Mouse (Mus musculus) lung, postnatal 0 days (tissue): ENCODE results near the gene Grrp1. TPM values are rescaled to one million over a fixed set of nuclear protein-coding genes. Genes with fewer than 3 reads are reported as not detected.

ENCODE experiments used
- ATAC-seq: fragments of 200-750 bp; cut with Nextera tagmentation; 2 replicates; pipeline ENCODE4 v1.8.0; 2017; ENCODE audit warnings: moderate library complexity
- DNase-seq: peaks from one replicate; pipeline ENCODE4 v3.0.0-alpha.2; 2016; ENCODE audit warnings: low spot score
- H3K27ac ChIP-seq: fragments of 300-500 bp; sonication (generic); 2 replicates; pipeline ENCODE4 v1.5.1; 2014; ENCODE audit warnings: antibody characterized with exemption, mild to moderate bottlenecking, low read length, mixed read lengths
- H3K27me3 ChIP-seq: fragments of 300-500 bp; sonication (generic); replicated peaks from 2 replicates; pipeline ENCODE4 v1.6.1; 2014; ENCODE audit warnings: low read length, mixed read lengths; ENCODE audit not compliant: insufficient read depth
- H3K36me3 ChIP-seq: fragments of 300-500 bp; sonication (generic); 2 replicates; pipeline ENCODE4 v1.6.1; 2014; ENCODE audit warnings: low read length, mixed read lengths; ENCODE audit not compliant: insufficient read depth
- H3K4me1 ChIP-seq: fragments of 300-500 bp; sonication (generic); 2 replicates; pipeline ENCODE4 v1.6.1; 2014; ENCODE audit warnings: antibody characterized with exemption, low read depth, low read length, mixed read lengths; ENCODE audit not compliant: insufficient read depth
- H3K4me2 ChIP-seq: fragments of 300-500 bp; sonication (generic); replicated peaks from 2 replicates; pipeline ENCODE4 v1.6.1; 2014; ENCODE audit warnings: low read depth, mild to moderate bottlenecking, low read length, moderate library complexity, mixed read lengths
- H3K4me3 ChIP-seq: fragments of 300-500 bp; sonication (generic); 2 replicates; pipeline ENCODE4 v1.5.1; 2014; ENCODE audit warnings: low read depth, low read length
- H3K9ac ChIP-seq: fragments of 300-500 bp; sonication (generic); replicated peaks from 2 replicates; pipeline ENCODE4 v1.6.1; 2014; ENCODE audit warnings: low read depth, mild to moderate bottlenecking
- H3K9me3 ChIP-seq: fragments of 300-500 bp; sonication (generic); 2 replicates; pipeline ENCODE4 v1.6.1; 2016; ENCODE audit warnings: low read length, mixed read lengths
- CTCF ChIP-seq: IDR thresholded peaks from 2 replicates; pipeline ENCODE4 v1.5.1; 2016; ENCODE audit warnings: antibody characterized with exemption, mild to moderate bottlenecking
- EP300 ChIP-seq: IDR thresholded peaks from 2 replicates; pipeline ENCODE4 v1.6.1; 2016; ENCODE audit warnings: antibody characterized with exemption, mild to moderate bottlenecking, control low read depth
- WGBS: fragments of 180-500 bp; shearing (Covaris S2); extraction: QIAGEN DNeasy Blood & Tissue Kit; methylation state at CpG from one replicate; pipeline ENCODE4 v1.1.7; 2014; 5-methylcytosine and 5-hydroxymethylcytosine counted together
- polyA plus RNA-seq: library from polyadenylated mRNA; unstranded; fragments of >200 nt; fragmentation: Nextera tagmentation; extraction: Ambion mirVana; gene quantifications from 2 replicates; pipeline ENCODE4 v1.2.1, GENCODE M21; 2015

Gene Grrp1
- polyA plus RNA-seq, 1 experiment from 2014 or later, result 23.6 TPM

GRCm38 (mm10) chr4:134258354-134258753 is 4.4 kb upstream of the Grrp1 start:
- Histone ChIP-seq H3K9me3 (no peaks in the 10 kb centered on the region), H3K27me3 (peaks cover under 1% of the 10 kb centered on the region; the same call in 1 of the 2 replicates), H3K4me3 (no peak overlapping the region), H3K4me2 (no peak overlapping the region), H3K9ac (no peak overlapping the region), H3K36me3 (no peaks in the 10 kb centered on the region), H3K4me1 (peaks cover 6% of the 10 kb centered on the region), H3K27ac (no peak overlapping the region)
- DNase-seq, result peak; percentile 51
- ATAC-seq, result 0 out of 2 replicates have a peak, but pooled peaks have one; percentile 19
- no peak for TF ChIP-seq EP300
- no peak for TF ChIP-seq CTCF
- WGBS, result 32% methylated on average over 11 of the region's 11 CpGs

- H3K9me3 ChIP-seq, result no peaks in the 10 kb centered on the region
- peaks cover 6% of the 10 kb centered on the region for H3K4me1 ChIP-seq
- DNase-seq, result no peak
- TF ChIP-seq EP300 (no peak), CTCF (no peak)
- ATAC-seq, result peak; percentile 29; the same call in 1 of the 2 replicates
- H3K36me3 ChIP-seq, result no peaks in the 10 kb centered on the region
- H3K9ac ChIP-seq, result no peak overlapping the region
- peaks cover 5% of the 10 kb centered on the region for H3K27me3 ChIP-seq
- peak overlapping the region; percentile 6; the same call in 1 of the 2 replicates for H3K27ac ChIP-seq
- H3K4me2 ChIP-seq, result no peak overlapping the region
- WGBS, result 32% methylated on average over 11 of the region's 11 CpGs
- no peak overlapping the region for H3K4me3 ChIP-seq
Measured at GRCm38 (mm10) chr4:134257198-134258009, 3.5 kb upstream of the Grrp1 start.

GRCm38 (mm10) chr4:134256407-134257197 is 2.7 kb upstream of the Grrp1 start:
- Histone ChIP-seq H3K4me2 (no peak overlapping the region), H3K27me3 (peaks cover 13% of the 10 kb centered on the region), H3K9ac (no peak overlapping the region), H3K4me3 (no peak overlapping the region), H3K36me3 (no peaks in the 10 kb centered on the region), H3K27ac (peak overlapping the region; percentile 51), H3K4me1 (peaks cover 12% of the 10 kb centered on the region), H3K9me3 (no peaks in the 10 kb centered on the region)
- DNase-seq (no peak), ATAC-seq (peak; percentile 13; the same call in 1 of the 2 replicates)
- WGBS, result 22% methylated on average over 16 of the region's 19 CpGs
- TF ChIP-seq CTCF (no peak), EP300 (no peak)

- peaks cover 17% of the 10 kb centered on the region for H3K4me1 ChIP-seq
- WGBS, result 50% methylated on average over 4 of the region's 4 CpGs
- H3K9ac ChIP-seq, result no peak overlapping the region
- DNase-seq (peak; percentile 39), ATAC-seq (0 out of 2 replicates have a peak, but pooled peaks have one; percentile 20)
- no peak for TF ChIP-seq EP300
- no peak for TF ChIP-seq CTCF
- H3K27ac ChIP-seq, result peak overlapping the region; percentile 51
- H3K4me2 ChIP-seq, result no peak overlapping the region
- H3K4me3 ChIP-seq, result no peak overlapping the region
- H3K9me3 ChIP-seq, result no peaks in the 10 kb centered on the region
- no peaks in the 10 kb centered on the region for H3K36me3 ChIP-seq
- peaks cover 21% of the 10 kb centered on the region for H3K27me3 ChIP-seq
Measured at GRCm38 (mm10) chr4:134255854-134256253, 1.9 kb upstream of the Grrp1 start.

GRCm38 (mm10) chr4:134254835-134255234 is 929 bp upstream of the Grrp1 start:
- Histone ChIP-seq H3K27me3 (peaks cover 24% of the 10 kb centered on the region), H3K4me3 (no peak overlapping the region), H3K4me2 (no peak overlapping the region), H3K36me3 (no peaks in the 10 kb centered on the region), H3K4me1 (peaks cover 20% of the 10 kb centered on the region), H3K27ac (no peak overlapping the region), H3K9ac (no peak overlapping the region), H3K9me3 (no peaks in the 10 kb centered on the region)
- DNase-seq (no peak), ATAC-seq (no peak)
- TF ChIP-seq EP300 (no peak), CTCF (no peak)
- WGBS, result 52% methylated on average over 3 of the region's 3 CpGs
